Mouse (Mus musculus): ENCODE data around the gene Acox3. TPM values are rescaled to one million over a fixed set of nuclear protein-coding genes. Genes with fewer than 3 reads are reported as not detected.

The Acox3 gene
- polyA plus RNA-seq, 1 experiment from 2014 or later = 13.9 TPM

DNA sequence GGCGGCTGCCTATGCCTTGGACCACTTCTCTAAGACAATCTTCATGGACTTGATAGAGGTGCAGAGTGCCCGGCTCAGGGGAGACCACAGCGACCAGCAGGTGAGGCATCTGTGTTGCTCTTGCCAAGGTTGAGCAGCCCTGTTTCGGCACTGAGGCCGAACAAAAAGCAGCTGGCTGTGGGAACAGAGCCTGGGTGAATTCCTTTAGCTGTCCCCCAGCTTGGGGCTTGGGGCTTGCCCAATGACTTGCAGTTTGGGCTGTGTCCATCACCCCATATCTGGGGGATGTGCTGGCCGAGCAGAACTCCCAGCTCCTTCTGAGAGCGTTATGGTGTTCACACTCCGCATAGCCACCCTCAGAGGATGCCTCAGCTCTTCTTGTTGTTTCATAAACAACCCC lies 18.7 kb downstream of the Acox3 start:
- H3K4me1 ChIP-seq (ENCODE audit: insufficient read depth) = no peaks in the 10 kb centered on the region
- H3K27me3 ChIP-seq (ENCODE audit: insufficient read depth, low read length) = no peaks in the 10 kb centered on the region
- H3K4me2 ChIP-seq = no peak overlapping the region
- 86% methylated on average over 8 of the region's 8 CpGs for WGBS
- no peaks in the 10 kb centered on the region for H3K9me3 ChIP-seq (ENCODE audit: low read depth, low read length)
- DNase-seq (no peak), ATAC-seq (ENCODE audit: insufficient read depth) (no peak)
- no peak overlapping the region for H3K9ac ChIP-seq
- no peak overlapping the region for H3K27ac ChIP-seq (ENCODE audit: low read depth)
- no peak overlapping the region for H3K4me3 ChIP-seq (ENCODE audit: low read depth, low read length)
- H3K36me3 ChIP-seq (ENCODE audit: insufficient read depth) = peaks cover 12% of the 10 kb centered on the region; the same call in 1 of the 2 replicates
- no peak for TF ChIP-seq CTCF (IDR thresholded peaks at IDR 0.05; ENCODE audit: low read depth)

DNA sequence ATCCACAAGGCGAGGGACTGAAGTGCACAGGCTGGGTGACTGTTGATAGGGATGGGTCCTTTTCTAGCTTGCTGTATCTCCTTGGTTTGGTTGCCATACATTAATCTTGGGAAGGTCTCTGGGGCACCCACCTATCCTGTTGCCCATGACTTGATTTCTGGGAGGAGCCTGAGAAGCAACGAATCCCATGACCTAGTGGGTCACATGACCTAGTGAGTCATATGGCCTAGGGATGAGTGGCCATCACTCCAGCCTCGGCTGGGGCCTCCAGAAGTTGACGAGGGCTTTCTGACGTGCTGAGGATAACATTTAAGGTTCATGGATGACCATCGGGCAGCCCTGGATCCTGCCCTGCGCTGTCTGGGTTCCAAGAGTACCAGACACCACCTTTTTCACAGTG lies 22.5 kb downstream of the Acox3 start:
- no peak for TF ChIP-seq CTCF (IDR thresholded peaks at IDR 0.05; ENCODE audit: low read depth)
- no peak overlapping the region for H3K4me3 ChIP-seq (ENCODE audit: low read depth, low read length)
- no peak overlapping the region for H3K9ac ChIP-seq
- ATAC-seq (ENCODE audit: insufficient read depth) (no peak), DNase-seq (no peak)
- H3K36me3 ChIP-seq (ENCODE audit: insufficient read depth) = 0 out of 2 replicates have a peak, but pooled peaks cover 6% of the 10 kb centered on the region
- no peak overlapping the region for H3K27ac ChIP-seq (ENCODE audit: low read depth)
- no peaks in the 10 kb centered on the region for H3K27me3 ChIP-seq (ENCODE audit: insufficient read depth, low read length)
- no peak overlapping the region for H3K4me2 ChIP-seq
- no peaks in the 10 kb centered on the region for H3K9me3 ChIP-seq (ENCODE audit: low read depth, low read length)
- 70% methylated on average over 7 of the region's 7 CpGs for WGBS
- peaks cover 5% of the 10 kb centered on the region; the same call in 1 of the 2 replicates for H3K4me1 ChIP-seq (ENCODE audit: insufficient read depth)

DNA sequence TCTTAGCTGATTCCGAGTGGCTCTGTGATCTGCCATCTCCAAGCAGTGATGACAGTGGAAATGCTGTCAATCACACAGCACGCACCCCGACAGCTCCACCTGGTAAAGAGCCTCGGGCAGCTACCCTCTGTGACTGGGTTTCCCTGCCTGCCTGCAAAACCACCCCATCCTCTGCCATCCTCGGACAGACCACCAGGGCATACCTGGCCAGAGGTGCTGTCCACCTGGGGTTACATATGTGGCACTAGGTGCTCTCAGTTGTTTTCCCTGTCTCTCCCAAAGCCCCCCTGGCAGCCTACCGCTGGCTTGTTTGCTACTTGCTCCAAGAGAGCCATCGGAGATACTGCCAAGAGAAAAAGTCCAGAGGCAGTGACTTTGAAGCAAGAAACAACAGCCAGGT lies 24.0 kb downstream of the Acox3 start:
- H3K4me1 ChIP-seq (ENCODE audit: insufficient read depth) = peaks cover 5% of the 10 kb centered on the region; the same call in 1 of the 2 replicates
- WGBS = 82% methylated on average over 7 of the region's 7 CpGs
- H3K27me3 ChIP-seq (ENCODE audit: insufficient read depth, low read length) = no peaks in the 10 kb centered on the region
- TF ChIP-seq CTCF (IDR thresholded peaks at IDR 0.05; ENCODE audit: low read depth) = no peak
- H3K36me3 ChIP-seq (ENCODE audit: insufficient read depth) = 0 out of 2 replicates have a peak, but pooled peaks cover 6% of the 10 kb centered on the region
- H3K4me3 ChIP-seq (ENCODE audit: low read depth, low read length) = no peak overlapping the region
- ATAC-seq (ENCODE audit: insufficient read depth) = no peak
- no peak overlapping the region for H3K4me2 ChIP-seq
- H3K9me3 ChIP-seq (ENCODE audit: low read depth, low read length) = no peaks in the 10 kb centered on the region
- no peak overlapping the region for H3K9ac ChIP-seq
- H3K27ac ChIP-seq (ENCODE audit: low read depth) = no peak overlapping the region
- no peak for DNase-seq

DNA sequence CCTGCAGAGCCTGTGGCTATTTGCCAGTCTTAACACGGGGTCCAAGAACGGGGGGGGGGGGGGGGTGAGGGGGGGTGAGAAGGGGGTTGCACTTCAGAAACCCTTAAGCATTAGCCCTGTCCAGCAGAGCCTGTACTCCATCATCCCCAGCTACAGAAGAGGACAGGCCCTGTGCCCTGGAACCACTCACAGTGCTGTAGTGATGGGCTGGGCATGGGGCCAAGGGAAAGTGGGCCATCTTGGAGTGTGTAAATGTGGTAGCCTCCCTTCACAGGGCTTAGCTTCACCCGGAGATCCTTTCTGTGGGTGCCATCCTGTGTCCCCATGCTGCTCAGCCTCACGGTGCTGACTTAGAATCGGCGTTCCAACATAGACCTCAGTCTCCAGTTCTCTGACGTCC lies 24.9 kb downstream of the Acox3 start:
- Histone ChIP-seq H3K4me3 (ENCODE audit: low read depth, low read length) (no peak overlapping the region), H3K36me3 (ENCODE audit: insufficient read depth) (0 out of 2 replicates have a peak, but pooled peaks cover 2% of the 10 kb centered on the region), H3K9ac (no peak overlapping the region), H3K27ac (ENCODE audit: low read depth) (no peak overlapping the region), H3K9me3 (ENCODE audit: low read depth, low read length) (no peaks in the 10 kb centered on the region), H3K4me2 (no peak overlapping the region), H3K27me3 (ENCODE audit: insufficient read depth, low read length) (no peaks in the 10 kb centered on the region), H3K4me1 (ENCODE audit: insufficient read depth) (peaks cover 5% of the 10 kb centered on the region; the same call in 1 of the 2 replicates)
- peak; percentile 66 for DNase-seq
- WGBS = 61% methylated on average over 7 of the region's 7 CpGs
- TF ChIP-seq CTCF (IDR thresholded peaks at IDR 0.05; ENCODE audit: low read depth) = no peak
- ATAC-seq (ENCODE audit: insufficient read depth) = peak; percentile 86

DNA sequence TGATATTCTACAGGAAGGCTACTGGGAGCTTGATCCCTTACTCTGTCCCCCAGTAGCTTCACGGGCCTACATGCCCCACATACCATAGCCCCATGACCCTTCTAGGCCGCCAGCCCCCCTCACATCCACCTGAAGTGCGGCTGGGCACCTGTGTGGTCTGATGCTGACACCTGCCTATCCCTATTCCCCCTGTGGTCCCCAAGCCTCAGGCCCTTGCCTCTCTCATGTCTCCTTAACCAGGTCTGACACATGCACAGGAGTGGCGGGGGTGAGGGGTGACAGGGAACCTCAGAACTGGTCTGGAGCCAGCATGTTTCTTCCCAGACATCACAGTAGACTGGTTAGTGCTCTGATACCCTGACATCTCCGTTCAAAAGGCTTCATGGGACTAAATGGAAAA lies 25.7 kb downstream of the Acox3 start:
- peaks cover 5% of the 10 kb centered on the region; the same call in 1 of the 2 replicates for H3K4me1 ChIP-seq (ENCODE audit: insufficient read depth)
- no peak for TF ChIP-seq CTCF (IDR thresholded peaks at IDR 0.05; ENCODE audit: low read depth)
- no peak overlapping the region for H3K9ac ChIP-seq
- H3K27ac ChIP-seq (ENCODE audit: low read depth) = no peak overlapping the region
- H3K4me3 ChIP-seq (ENCODE audit: low read depth, low read length) = no peak overlapping the region
- no peak for ATAC-seq (ENCODE audit: insufficient read depth)
- no peaks in the 10 kb centered on the region for H3K27me3 ChIP-seq (ENCODE audit: insufficient read depth, low read length)
- H3K36me3 ChIP-seq (ENCODE audit: insufficient read depth) = no peaks in the 10 kb centered on the region
- H3K9me3 ChIP-seq (ENCODE audit: low read depth, low read length) = no peaks in the 10 kb centered on the region
- DNase-seq = no peak
- WGBS = 70% methylated on average over 5 of the region's 5 CpGs
- no peak overlapping the region for H3K4me2 ChIP-seq

DNA sequence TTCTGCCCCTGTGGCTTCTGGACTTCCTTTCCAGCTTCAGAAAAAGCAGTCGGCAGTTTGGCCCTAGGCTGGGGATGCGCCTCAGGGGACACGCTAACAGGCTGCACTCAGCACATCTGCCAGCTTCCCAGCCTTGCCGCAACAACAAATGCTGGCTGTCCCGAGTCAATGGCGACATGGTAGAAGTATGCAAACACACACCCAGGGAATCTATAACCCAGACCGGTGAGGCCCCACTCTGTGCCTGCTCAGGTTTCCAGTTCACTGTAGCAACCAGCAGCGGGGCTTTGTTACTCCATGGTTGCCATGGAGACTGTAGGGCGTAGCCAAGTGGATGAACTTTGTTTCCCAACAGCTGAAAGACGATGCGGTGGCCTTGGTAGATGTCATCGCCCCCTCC lies 26.5 kb downstream of the Acox3 start:
- DNase-seq (peak; percentile 71), ATAC-seq (ENCODE audit: insufficient read depth) (peak; percentile 61; the same call in 1 of the 2 replicates)
- Histone ChIP-seq H3K27me3 (ENCODE audit: insufficient read depth, low read length) (no peaks in the 10 kb centered on the region), H3K4me1 (ENCODE audit: insufficient read depth) (peaks cover 5% of the 10 kb centered on the region; the same call in 1 of the 2 replicates), H3K4me2 (no peak overlapping the region), H3K9ac (no peak overlapping the region), H3K9me3 (ENCODE audit: low read depth, low read length) (no peaks in the 10 kb centered on the region), H3K36me3 (ENCODE audit: insufficient read depth) (no peaks in the 10 kb centered on the region), H3K4me3 (ENCODE audit: low read depth, low read length) (no peak overlapping the region), H3K27ac (ENCODE audit: low read depth) (no peak overlapping the region)
- 25% methylated on average over 12 of the region's 12 CpGs for WGBS
- no peak for TF ChIP-seq CTCF (IDR thresholded peaks at IDR 0.05; ENCODE audit: low read depth)

DNA sequence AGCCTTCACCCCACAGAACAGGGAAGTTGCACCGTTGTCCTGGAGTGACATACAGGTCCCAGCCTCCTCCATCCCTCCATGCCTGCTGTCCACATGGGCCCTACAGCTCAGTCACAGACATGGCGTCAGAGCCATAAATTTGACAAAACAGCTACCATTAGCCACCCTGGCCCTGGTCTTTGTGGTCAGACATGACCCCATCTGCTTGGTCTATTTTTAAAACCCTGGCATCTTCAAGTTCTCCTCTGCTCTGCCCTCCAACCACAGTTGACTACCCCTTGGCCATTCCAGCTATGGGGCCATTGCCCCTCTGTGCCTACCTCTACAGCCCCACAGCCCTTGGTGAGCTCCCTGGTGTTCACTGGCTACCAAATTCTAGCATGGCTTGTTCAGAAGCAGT lies 27.1 kb downstream of the Acox3 start:
- no peak for DNase-seq
- H3K27ac ChIP-seq (ENCODE audit: low read depth) = no peak overlapping the region
- TF ChIP-seq CTCF (IDR thresholded peaks at IDR 0.05; ENCODE audit: low read depth) = no peak
- no peak overlapping the region for H3K4me3 ChIP-seq (ENCODE audit: low read depth, low read length)
- no peaks in the 10 kb centered on the region for H3K9me3 ChIP-seq (ENCODE audit: low read depth, low read length)
- no peaks in the 10 kb centered on the region for H3K36me3 ChIP-seq (ENCODE audit: insufficient read depth)
- H3K9ac ChIP-seq = no peak overlapping the region
- H3K27me3 ChIP-seq (ENCODE audit: insufficient read depth, low read length) = no peaks in the 10 kb centered on the region
- ATAC-seq (ENCODE audit: insufficient read depth) = no peak
- H3K4me1 ChIP-seq (ENCODE audit: insufficient read depth) = peaks cover 5% of the 10 kb centered on the region; the same call in 1 of the 2 replicates
- WGBS = 66% methylated on average over 2 of the region's 2 CpGs
- H3K4me2 ChIP-seq = no peak overlapping the region

Data from lung, embryonic 14.5 days (tissue).